Mouse (Mus musculus) WW6 (cell line): ENCODE data around the gene Irx4.
A peak's percentile ranks its signal among the peaks of the same experiment; 100 is the strongest.

Experiments
- DNase-seq: peaks from one replicate; pipeline ENCODE4 v3.0.0-alpha.2; 2013; ENCODE audit warnings: low read depth, low spot score

The Irx4 gene

DNA sequence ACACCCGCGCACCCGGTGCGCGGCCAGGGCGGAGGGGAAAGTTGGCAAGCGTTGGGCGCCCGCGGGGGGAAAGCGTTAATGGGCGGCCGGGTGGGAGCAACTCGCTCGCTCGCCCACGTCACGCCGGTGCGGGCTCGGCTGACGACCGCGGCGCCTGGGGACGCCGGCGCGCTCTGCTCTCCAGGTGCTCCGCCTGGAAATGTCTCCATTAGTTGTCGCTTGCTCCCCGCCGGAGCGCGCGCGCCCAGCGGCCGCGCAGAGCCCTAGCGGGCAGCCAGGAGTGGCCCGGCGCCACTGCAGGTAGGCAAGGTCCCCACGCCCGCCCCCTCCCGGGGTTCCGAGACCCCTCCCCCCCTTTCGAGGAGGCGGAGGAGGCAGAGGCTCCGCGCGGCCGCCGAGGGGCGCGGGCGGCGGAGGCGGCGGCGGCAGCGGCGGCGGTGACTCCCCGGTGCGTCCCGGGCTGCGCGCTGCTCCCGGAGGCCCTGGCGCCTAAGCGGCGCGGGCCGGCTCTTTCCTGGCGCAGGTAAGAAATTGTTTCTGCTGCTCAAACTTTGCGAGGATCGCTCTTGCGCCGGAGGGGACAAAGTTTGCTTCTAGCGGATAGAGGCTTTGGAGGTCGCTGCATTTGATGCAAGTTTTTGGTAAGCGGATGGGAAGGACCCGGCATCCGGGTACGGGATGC is at the start of gene Irx4:
Gene Irx4 (plus strand): TSS at position 126 of the 682 bp plus-strand sequence.
- DNase-seq, result no peak

DNA sequence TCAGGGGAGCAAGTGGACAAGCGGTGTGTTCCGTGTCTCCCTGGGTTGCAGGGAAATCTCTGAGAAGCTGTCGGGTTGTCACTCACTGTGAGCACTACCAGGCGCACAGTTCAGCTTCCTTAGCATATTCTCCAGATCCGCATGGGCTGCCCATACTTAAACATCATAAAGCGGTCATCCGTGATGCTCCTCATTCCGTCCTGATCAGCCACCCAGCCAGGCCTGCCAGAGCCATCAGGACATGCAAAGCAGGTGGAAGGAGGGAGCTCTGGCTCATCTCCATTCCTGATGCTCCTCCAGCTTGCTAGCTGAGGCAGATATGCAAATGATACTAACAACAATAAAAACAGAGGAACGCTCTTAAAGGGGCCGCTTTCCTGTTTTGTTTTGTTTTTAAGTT is 46.0 kb upstream of the Irx4 start:
- no peak for DNase-seq

- no peak for DNase-seq
Observed at GRCm38 (mm10) chr13:73236461-73236860, 23.8 kb upstream of the Irx4 start.

DNA sequence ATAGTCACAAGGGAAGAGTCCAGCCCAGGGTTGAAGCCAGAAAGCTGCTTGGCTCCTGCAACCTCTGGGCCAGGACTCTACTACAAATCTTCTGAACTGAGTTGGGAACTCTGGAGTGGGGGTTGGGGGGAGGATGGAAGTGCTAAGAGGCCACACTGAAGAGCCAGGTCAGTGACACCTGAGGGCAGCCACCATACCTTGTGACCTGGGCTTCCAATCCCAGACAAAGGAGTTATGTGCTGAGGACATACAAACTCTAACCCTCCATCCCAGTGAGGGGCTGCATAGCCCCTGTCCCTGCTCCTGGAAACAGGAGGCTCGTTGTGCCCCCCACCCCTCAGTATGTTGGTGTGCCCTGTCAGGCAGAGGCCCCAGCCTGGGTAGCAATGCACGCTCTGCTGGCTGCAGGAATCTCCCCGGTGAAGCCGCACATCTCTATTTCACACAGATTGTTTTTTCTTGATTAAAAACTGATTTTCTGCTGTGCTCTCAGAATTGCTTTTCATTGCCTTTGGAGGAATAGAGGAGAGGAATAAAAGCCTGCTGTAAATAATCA is 21.0 kb upstream of the Irx4 start:
- DNase-seq, result no peak

DNA sequence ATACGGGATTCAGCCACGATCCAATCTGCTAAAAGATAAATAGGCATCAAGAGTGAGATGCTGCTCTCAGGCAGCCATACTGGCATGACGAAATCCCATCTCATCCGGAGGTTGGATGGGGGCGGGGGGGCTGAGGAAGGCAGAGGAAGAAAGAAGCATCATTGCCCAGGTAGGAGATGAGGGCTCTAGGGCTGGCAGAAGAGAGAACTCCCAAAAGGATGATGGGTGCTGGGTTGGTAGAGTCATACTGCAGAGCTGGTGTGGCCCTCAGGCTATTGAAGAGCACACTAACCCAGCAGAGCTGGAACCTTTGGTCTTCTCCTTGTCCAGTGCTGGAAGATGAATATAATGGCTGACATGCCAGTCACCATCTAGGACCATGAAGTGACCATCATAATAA is 17.7 kb upstream of the Irx4 start:
- DNase-seq, result no peak

DNA sequence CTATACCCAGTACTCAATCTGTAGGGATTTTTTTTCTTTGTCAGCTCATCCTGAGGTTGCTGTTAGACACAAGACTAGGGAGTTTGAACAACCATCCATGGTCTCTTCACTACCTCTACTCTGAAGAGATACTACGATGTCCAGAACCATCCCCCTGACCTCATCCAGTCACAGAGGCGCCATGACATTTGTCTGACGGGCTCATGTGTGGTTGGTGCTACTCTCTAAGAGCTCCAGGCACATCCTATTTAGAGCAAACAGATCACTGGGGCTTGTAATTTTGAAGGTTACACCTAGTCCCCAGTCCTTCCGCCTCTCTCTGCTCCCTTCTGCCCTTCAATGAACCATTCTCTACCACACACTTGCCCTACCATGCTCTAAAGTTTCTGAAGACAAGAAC is 13.3 kb upstream of the Irx4 start:
- DNase-seq, result no peak

- DNase-seq, result no peak
Observed at GRCm38 (mm10) chr13:73251222-73251621, 9.1 kb upstream of the Irx4 start.

GRCm38 (mm10) chr13:73252022-73252421 is 8.3 kb upstream of the Irx4 start:
- DNase-seq, result no peak

DNA sequence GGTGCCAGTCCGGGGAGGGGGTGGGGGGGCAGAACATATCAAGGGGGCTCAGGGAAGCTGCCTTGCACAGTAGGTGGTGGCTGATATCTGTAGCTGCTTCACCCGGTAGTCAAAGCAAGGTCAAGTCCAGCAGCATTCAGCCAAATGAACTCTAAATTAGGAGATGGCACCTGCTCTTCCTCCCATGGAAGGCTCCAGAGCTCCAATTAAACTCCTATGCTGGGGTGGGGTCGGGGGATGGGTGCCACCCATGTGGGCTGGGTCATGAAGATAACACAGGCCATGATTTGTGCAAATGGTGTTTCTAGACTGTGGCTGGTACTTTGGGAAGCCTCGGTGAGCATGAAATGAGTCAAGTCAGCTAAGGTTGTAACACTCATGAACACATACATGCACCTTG is 1.9 kb upstream of the Irx4 start:
- DNase-seq, result no peak

DNA sequence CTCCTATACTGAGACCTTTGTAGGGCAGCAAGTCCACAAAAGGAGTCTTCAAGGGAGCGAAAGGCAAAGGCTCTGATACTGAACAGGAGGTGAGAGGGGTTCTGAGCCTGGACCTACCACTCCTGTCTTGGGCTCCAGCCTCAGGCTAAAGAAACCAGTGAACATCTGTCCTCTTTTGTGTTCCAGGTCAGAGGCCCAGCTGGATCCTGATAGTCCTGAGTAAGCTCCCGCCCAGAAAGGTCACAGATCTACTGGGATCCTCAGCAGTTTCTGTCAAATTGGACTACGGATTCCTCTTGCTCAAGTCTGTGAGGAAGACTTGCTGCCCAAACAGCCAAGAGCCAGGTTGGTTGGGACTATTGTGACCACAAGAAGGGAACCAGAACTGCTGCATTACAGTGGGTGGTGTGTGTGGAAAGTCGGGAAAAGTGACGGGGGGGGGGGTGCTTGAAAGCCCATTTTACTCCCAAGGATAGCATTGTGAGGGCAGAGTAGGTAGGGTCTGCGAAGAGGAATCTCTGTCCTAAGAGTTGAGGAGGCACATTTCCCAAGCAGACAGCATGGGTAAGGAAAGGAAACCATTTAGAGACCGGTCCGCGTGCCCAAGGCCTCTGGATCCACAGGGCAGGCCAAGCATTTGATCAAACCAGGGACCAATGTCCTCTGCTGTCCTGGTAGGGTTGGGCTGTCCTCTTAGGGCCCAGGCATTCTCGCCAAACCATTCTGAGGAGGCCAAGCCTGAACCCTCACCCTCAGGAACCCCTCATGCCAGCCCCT is 514 bp upstream of the Irx4 start:
- no peak for DNase-seq

DNA sequence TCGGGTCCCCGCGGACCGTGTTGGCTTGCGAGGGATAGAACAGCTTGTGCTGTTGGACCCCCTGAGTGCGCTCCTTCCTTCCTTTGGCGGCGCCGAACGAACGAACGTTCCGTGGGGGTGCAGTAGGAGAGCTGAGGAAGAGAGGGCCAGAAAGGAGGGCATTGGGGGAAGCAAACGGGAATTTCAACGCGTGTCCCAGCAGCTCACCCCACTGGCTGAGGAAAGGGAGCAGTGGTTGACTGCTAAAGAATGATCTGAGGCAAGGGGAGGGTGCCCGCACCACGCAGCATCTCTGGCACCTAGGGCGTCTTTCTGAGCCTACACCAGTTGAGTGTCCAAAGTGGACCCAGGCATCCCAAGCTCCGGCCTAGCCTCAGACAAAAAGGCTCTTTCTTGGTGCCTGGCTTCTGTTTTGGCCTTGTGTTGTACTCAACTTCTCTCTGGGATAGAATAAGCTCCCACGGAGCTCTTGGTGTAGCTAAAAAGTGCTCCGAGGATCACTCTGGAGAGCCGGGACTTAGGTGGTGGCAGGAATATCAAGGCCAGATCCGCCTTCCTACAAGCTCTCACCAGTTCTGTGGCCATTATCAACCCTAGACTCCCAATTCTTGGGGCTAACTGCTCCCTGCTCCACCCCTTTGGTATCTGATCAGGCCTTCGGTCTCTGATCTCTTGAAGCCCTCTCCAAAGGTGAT is 904 bp downstream of the Irx4 start:
- no peak for DNase-seq

GRCm38 (mm10) chr13:73261881-73262280 is 1.6 kb downstream of the Irx4 start:
- no peak for DNase-seq

DNA sequence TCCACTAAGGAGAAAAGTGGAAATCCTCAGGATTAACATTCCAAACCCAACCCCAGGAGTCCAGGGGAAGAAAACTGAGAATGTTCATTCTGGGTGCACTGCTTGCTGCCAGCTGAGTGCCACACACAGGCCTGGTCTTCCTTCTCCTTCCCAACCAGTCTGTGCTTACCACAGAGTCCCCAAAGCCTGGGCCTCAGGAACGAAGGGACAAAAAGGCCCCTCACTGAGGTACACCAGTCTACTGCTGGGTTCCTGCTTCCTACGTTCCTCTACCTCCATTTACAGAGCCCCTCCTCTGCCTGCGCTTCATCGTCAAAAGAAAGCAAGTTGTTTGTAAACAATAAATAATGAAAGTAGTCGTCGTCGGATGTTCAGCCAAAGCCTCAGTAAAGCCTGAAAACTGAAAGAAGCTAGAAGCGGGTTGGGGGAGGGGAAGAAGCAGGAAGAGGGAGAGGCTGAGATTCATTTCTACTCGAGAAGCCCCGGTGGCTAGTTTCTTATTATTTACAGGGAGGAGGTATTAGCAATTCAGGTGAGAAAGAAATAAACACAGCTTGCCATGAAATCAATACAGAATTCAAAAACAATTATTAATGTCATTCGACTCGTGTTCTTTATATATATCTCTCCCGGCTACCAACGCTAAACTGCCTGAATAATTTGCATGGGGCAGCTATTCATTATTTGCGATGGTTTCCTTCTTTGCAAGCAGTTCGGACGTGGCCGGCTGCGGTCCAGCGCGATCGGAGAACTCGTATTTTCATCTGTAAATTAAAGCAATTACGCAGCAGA is 2.3 kb downstream of the Irx4 start:
- DNase-seq, result no peak

- no peak for DNase-seq
Observed at GRCm38 (mm10) chr13:73263128-73263971, 3.1 kb downstream of the Irx4 start.

GRCm38 (mm10) chr13:73264166-73264735 is 4.0 kb downstream of the Irx4 start:
- no peak for DNase-seq

GRCm38 (mm10) chr13:73264831-73265230 is 4.6 kb downstream of the Irx4 start:
- DNase-seq, result no peak

- no peak for DNase-seq
Observed at GRCm38 (mm10) chr13:73265442-73265841, 5.2 kb downstream of the Irx4 start.

GRCm38 (mm10) chr13:73267551-73267950 is 7.3 kb downstream of the Irx4 start:
- no peak for DNase-seq

DNA sequence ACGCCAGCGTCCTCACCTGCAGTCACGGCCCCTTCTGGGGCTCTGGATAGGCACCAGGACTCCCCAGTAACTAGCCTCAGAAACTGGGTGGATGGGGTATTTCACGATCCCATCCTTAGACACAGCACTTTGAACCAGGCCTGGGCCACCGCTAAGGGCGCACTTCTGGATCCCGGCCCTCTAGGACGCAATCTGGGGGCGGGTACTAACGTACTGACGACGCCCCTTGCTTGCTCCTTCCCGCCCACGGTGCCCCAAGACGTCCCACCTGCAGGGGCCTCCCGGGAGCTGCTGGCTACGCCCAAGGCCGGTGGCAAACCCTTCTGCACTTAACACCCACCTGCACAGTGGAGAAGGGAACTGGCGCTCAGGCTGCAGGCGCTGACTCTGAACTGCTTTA is 8.4 kb downstream of the Irx4 start:
- DNase-seq, result peak; percentile 71

DNA sequence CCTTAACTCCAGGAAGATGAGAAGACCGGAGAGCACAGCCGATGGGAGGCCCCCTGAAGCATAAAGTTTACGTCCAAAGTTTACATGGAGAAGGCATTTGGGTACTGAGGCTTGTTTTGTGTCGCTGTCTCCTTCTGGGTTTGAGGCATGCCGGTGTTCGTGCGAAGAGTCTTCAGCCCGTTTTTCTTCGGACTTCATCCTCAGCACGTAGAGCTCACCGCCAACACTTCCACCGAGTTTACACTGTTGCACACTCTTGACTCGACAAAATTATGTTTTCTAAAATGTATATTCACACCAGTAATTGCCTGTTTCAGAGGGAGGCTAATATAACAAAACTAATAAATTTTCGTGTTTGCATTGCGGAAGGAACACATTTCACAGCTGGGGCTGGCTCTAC is 9.0 kb downstream of the Irx4 start:
- no peak for DNase-seq
